Mouse (Mus musculus) hindbrain, embryonic 11.5 days (tissue): Measurements from ENCODE around the gene Olfr213. TPM values are rescaled to one million over a fixed set of nuclear protein-coding genes. Genes with fewer than 3 reads are reported as not detected.
"Not testable (repeated sequence)": the region's sequence is repeated elsewhere in the genome, so short reads cannot be mapped to it uniquely, and the experiment has no call there.

Experiments
- ATAC-seq: fragments of 200-750 bp; cut with Nextera tagmentation; 2 replicates; pipeline ENCODE4 v1.8.0; 2017; ENCODE audit warnings: mild to moderate bottlenecking, moderate TSS enrichment, moderate library complexity; ENCODE audit not compliant: low FRiP score
- DNase-seq: peaks from one replicate; pipeline ENCODE4 v3.0.0-alpha.2; 2015; ENCODE audit warnings: low spot score
- H3K27ac ChIP-seq: fragments of 300-500 bp; sonication (generic); 2 replicates; pipeline ENCODE4 v1.5.1; 2014; ENCODE audit warnings: mild to moderate bottlenecking, low read depth, low read length
- H3K27me3 ChIP-seq: fragments of 300-500 bp; sonication (generic); 2 replicates; pipeline ENCODE4 v1.6.1; 2014; ENCODE audit warnings: mild to moderate bottlenecking, low read length, moderate library complexity, mixed read lengths; ENCODE audit not compliant: control insufficient read depth, insufficient read depth
- H3K36me3 ChIP-seq: fragments of 300-500 bp; sonication (generic); 2 replicates; pipeline ENCODE4 v1.6.1; 2014; ENCODE audit warnings: mild to moderate bottlenecking, low read length, moderate library complexity, mixed read lengths; ENCODE audit not compliant: control insufficient read depth, insufficient read depth
- H3K4me1 ChIP-seq: fragments of 300-500 bp; sonication (generic); replicated peaks from 2 replicates; pipeline ENCODE4 v1.6.1; 2014; ENCODE audit warnings: low read length, mixed read lengths; ENCODE audit not compliant: control insufficient read depth, insufficient read depth
- H3K4me2 ChIP-seq: fragments of 300-500 bp; sonication (generic); replicated peaks from 2 replicates; pipeline ENCODE4 v1.6.1; 2014; ENCODE audit warnings: mild to moderate bottlenecking, low read depth, low read length
- H3K4me3 ChIP-seq: fragments of 300-500 bp; sonication (generic); 2 replicates; pipeline ENCODE4 v1.5.1; 2014; ENCODE audit warnings: low read depth, low read length
- H3K9ac ChIP-seq: fragments of 300-500 bp; sonication (generic); 2 replicates; pipeline ENCODE4 v1.6.1; 2014; ENCODE audit warnings: low read depth, low read length
- H3K9me3 ChIP-seq: fragments of 300-500 bp; sonication (generic); 2 replicates; pipeline ENCODE4 v1.6.1; 2016; ENCODE audit warnings: low read length; ENCODE audit not compliant: control insufficient read depth
- WGBS: fragments of 180-500 bp; shearing (Covaris S2); extraction: QIAGEN DNeasy Blood & Tissue Kit; methylation state at CpG from one replicate; pipeline ENCODE4 v1.1.7; 2014; 5-methylcytosine and 5-hydroxymethylcytosine counted together
- polyA plus RNA-seq: library from polyadenylated mRNA; unstranded; fragments of >200 nt; fragmentation: Nextera tagmentation; extraction: Ambion mirVana; gene quantifications from 2 replicates; pipeline ENCODE4 v1.2.1, GENCODE M21; 2014

Olfr213 gene
- polyA plus RNA-seq: not detected in 2 replicates

DNA sequence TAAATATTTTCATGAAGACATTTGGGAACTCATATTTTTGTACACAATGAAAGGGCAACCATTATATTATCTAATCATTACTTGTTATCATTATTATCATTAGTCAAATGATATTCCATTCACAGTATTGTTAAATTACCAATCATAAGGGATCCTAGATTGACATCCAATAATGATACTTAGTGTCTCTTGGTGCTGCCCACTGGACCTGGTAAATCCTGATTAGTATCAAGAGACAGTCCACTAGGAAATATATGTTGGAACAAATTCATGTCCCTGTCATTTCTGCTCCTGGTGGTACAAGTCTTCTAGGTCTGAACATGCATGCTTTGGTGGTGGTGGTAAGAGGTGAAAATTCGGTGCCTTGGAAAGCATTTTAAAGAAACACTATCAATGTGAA lies at the start of gene Olfr213:
TSS of gene Olfr213 (plus strand) at position 301 of the 400 bp plus-strand sequence.
- H3K27ac ChIP-seq: no peak within 1 kb of the TSS
- no peak for DNase-seq
- no peaks in the 10 kb centered on the region for H3K4me1 ChIP-seq
- WGBS: 85% methylated on average over 1 of the region's 1 CpGs
- H3K4me3 ChIP-seq: no peak within 1 kb of the TSS
- ATAC-seq: no peak
- H3K9me3 ChIP-seq: no peaks in the 10 kb centered on the region
- no peak within 1 kb of the TSS for H3K4me2 ChIP-seq
- H3K9ac ChIP-seq: no peak within 1 kb of the TSS
- H3K36me3 ChIP-seq: no peaks in the 10 kb centered on the region
- no peaks in the 10 kb centered on the region for H3K27me3 ChIP-seq

DNA sequence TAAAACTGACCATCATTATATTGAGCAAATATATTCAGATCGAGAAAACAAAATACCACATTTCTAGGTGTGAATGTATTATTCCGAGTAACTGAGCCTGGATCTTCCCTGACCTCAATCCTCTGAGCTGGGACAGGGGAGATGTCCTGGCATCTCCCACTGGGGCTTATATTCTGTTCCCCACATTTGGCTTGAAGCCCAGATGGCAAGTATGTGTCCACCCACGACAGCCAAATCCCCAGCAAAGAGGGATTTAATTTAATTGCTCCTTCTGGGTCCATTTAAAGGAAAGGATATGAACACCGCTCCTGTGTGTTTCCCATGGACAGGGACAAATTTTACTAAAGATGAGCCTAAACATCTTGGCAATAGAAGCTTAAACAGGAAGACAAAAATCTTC lies 49.5 kb upstream of the Olfr213 start, which contains the start of gene Olfr211:
TSS of gene Olfr211 (plus strand) at position 301 of the 400 bp plus-strand sequence.
- no peak within 1 kb of the TSS for H3K4me3 ChIP-seq
- no peak for ATAC-seq
- no peak within 1 kb of the TSS for H3K4me2 ChIP-seq
- H3K9me3 ChIP-seq: no peaks in the 10 kb centered on the region
- no peaks in the 10 kb centered on the region for H3K36me3 ChIP-seq
- WGBS: 80% methylated on average over 4 of the region's 4 CpGs
- no peaks in the 10 kb centered on the region; the same call in 1 of the 2 replicates for H3K4me1 ChIP-seq
- no peaks in the 10 kb centered on the region for H3K27me3 ChIP-seq
- no peak within 1 kb of the TSS for H3K9ac ChIP-seq
- no peak for DNase-seq
- H3K27ac ChIP-seq: no peak within 1 kb of the TSS

DNA sequence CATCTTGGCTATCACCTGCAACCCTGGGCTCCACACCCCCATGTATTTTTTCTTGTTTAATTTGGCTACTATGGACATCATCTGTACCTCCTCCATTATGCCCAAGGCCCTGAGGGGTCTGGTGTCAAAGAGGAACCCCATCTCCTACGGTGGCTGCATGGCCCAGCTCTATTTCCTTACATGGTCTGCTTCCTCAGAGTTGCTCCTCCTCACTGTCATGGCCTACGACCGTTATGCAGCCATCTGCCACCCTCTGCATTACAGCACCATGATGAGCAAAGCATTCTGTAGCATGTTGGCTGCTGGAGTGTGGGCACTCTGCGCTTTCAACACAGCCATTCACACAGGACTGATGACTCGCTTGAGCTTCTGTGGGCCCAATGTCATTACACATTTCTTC lies 44.5 kb upstream of the Olfr213 start:
- Histone ChIP-seq H3K36me3 (no peaks in the 10 kb centered on the region), H3K9ac (no peak overlapping the region), H3K9me3 (no peaks in the 10 kb centered on the region), H3K27ac (no peak overlapping the region), H3K4me1 (no peaks in the 10 kb centered on the region; the same call in 1 of the 2 replicates), H3K4me3 (no peak overlapping the region), H3K4me2 (no peak overlapping the region), H3K27me3 (no peaks in the 10 kb centered on the region)
- no peak for DNase-seq
- no peak for ATAC-seq
- 85% methylated on average over 5 of the region's 5 CpGs for WGBS

DNA sequence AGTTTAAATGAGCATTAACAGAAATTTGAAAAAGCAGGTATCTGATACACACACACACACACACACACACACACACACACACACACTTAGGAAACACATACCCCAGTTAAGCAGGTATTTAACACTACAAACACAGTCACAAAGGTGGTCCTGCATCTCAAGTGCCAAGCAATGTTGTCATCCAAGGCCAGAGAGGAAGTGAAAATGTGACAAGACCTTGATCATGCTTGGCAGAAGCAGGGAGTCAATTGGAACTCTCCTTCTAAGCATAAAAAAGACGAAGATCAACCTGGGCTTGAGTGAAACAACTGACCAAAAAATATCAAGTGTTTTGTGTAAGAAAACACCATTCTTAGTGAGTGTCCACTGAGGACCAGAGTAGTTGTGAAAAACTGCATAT lies 42.3 kb upstream of the Olfr213 start:
- no peaks in the 10 kb centered on the region for H3K9me3 ChIP-seq
- H3K4me2 ChIP-seq: no peak overlapping the region
- WGBS: 91% methylated on average over 1 of the region's 1 CpGs
- no peak for DNase-seq
- no peak overlapping the region for H3K4me3 ChIP-seq
- H3K4me1 ChIP-seq: no peaks in the 10 kb centered on the region
- H3K27ac ChIP-seq: no peak overlapping the region
- no peaks in the 10 kb centered on the region for H3K27me3 ChIP-seq
- H3K36me3 ChIP-seq: no peaks in the 10 kb centered on the region
- no peak for ATAC-seq
- H3K9ac ChIP-seq: no peak overlapping the region

- DNase-seq, H3K36me3 ChIP-seq, ATAC-seq, H3K9me3 ChIP-seq, H3K4me2 ChIP-seq, H3K4me3 ChIP-seq, H3K27me3 ChIP-seq, H3K4me1 ChIP-seq, H3K27ac ChIP-seq, H3K9ac ChIP-seq: not testable (repeated sequence)
- 92% methylated on average over 17 of the region's 20 CpGs for WGBS
Measured at GRCm38 (mm10) chr6:116506302-116507003, 31.8 kb upstream of the Olfr213 start, which contains the start of gene Olfr212. Olfr212 (plus strand) TSS chr6:116506516.

- H3K27ac ChIP-seq: no peak overlapping the region
- DNase-seq: no peak
- no peak for ATAC-seq
- H3K4me1 ChIP-seq: no peaks in the 10 kb centered on the region
- no peaks in the 10 kb centered on the region for H3K9me3 ChIP-seq
- H3K4me3 ChIP-seq: no peak overlapping the region
- H3K27me3 ChIP-seq: no peaks in the 10 kb centered on the region
- no peak overlapping the region for H3K9ac ChIP-seq
- no peaks in the 10 kb centered on the region for H3K36me3 ChIP-seq
- no peak overlapping the region for H3K4me2 ChIP-seq
Measured at GRCm38 (mm10) chr6:116514832-116515231, 23.4 kb upstream of the Olfr213 start.

- no peak overlapping the region for H3K4me2 ChIP-seq
- H3K36me3 ChIP-seq: no peaks in the 10 kb centered on the region
- H3K27ac ChIP-seq: no peak overlapping the region
- no peaks in the 10 kb centered on the region for H3K4me1 ChIP-seq
- ATAC-seq: no peak
- no peak overlapping the region for H3K9ac ChIP-seq
- no peaks in the 10 kb centered on the region for H3K27me3 ChIP-seq
- 94% methylated on average over 2 of the region's 2 CpGs for WGBS
- no peaks in the 10 kb centered on the region for H3K9me3 ChIP-seq
- no peak for DNase-seq
- no peak overlapping the region for H3K4me3 ChIP-seq
Measured at GRCm38 (mm10) chr6:116542500-116542899, 4.2 kb downstream of the Olfr213 start.

DNA sequence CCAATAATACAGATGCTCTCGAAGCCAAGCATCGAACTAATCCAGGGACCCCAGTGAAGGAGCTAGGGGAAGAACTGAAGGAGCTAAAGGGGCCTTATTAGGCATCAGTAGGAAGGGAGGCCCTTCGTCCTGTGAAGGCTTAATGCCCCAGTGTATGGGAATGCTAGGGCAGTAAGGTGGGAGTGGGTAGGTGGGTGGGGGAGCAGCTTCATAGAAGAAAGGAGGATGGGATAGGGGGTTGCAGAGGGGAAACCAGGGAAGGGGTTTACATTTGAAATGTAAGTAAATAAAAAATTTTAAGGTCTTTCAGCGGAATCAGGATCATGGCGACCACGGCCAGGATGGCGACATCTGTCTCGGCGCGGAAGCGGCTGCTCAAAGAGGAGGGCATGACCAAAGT lies 12.6 kb downstream of the Olfr213 start, which contains the start of gene Gm5580:
TSS of gene Gm5580 (plus strand) at position 301 of the 400 bp plus-strand sequence.
- not testable (repeated sequence) for H3K4me3 ChIP-seq, ATAC-seq, H3K36me3 ChIP-seq, H3K27ac ChIP-seq, DNase-seq, H3K4me2 ChIP-seq, H3K9ac ChIP-seq, H3K4me1 ChIP-seq, H3K27me3 ChIP-seq, H3K9me3 ChIP-seq
- WGBS: 95% methylated on average over 11 of the region's 11 CpGs

GRCm38 (mm10) chr6:116553935-116554334 lies 15.7 kb downstream of the Olfr213 start, which contains the start of gene Olfr214:
Olfr214 (plus strand) TSS chr6:116554235.
- H3K27me3 ChIP-seq: no peaks in the 10 kb centered on the region
- H3K9me3 ChIP-seq: no peaks in the 10 kb centered on the region
- DNase-seq (no peak), ATAC-seq (no peak)
- H3K4me2 ChIP-seq: no peak within 1 kb of the TSS
- 82% methylated on average over 1 of the region's 1 CpGs for WGBS
- no peak within 1 kb of the TSS for H3K4me3 ChIP-seq
- H3K36me3 ChIP-seq: no peaks in the 10 kb centered on the region
- no peak within 1 kb of the TSS for H3K9ac ChIP-seq
- H3K4me1 ChIP-seq: no peaks in the 10 kb centered on the region
- H3K27ac ChIP-seq: no peak within 1 kb of the TSS
